Mouse (Mus musculus): ENCODE data around the gene Ano6. TPM values are rescaled to one million over a fixed set of nuclear protein-coding genes. Genes with fewer than 3 reads are reported as not detected.

Ano6 gene
- 10 to 100 TPM; 87.9 to 88.7 TPM for total RNA-seq (2021)
- long read RNA-seq, experiment 1, full-length matches to known transcripts, result 39 of 73 reads
- long read RNA-seq, experiment 1, partial matches to known transcripts, result 17 of 73 reads
- long read RNA-seq, experiment 1, other reads (novel, unspliced or antisense), result 17 of 73 reads
- long read RNA-seq, experiment 2, full-length matches to known transcripts, result 58 of 101 reads
- long read RNA-seq, experiment 2, partial matches to known transcripts, result 30 of 101 reads
- long read RNA-seq, experiment 2, other reads (novel, unspliced or antisense), result 13 of 101 reads

DNA sequence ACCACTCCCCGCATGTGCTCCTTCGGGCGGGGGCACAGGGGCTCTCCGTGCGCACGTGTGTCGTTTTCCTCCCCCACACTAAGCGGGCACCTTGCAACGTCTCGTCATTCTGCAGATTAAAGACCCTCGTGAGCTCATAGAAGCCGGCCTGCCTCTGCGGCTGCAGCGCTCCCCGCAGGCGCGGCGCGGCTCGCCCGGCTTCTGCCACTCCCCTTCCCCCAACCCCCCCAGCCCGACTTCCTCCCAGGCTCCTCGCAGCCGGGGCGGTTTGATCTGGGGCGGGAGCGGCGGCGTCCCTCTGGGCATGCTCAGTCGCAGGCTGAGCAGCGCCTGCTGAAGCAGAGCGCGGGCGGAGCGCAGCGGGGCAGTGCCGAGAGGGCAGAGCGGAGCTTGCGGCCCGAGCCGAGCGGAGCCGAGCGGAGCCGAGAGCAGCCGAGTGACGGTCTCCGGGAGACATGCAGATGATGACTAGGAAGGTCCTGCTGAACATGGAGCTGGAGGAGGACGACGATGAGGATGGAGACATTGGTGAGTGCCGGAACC, at the start of gene Ano6:
Ano6 (plus strand) TSS at position 315 of the 543 bp plus-strand sequence.
- peak; percentile 90 to 94 for DNase-seq (ENCODE audit: low spot score in 2 of 2)

DNA sequence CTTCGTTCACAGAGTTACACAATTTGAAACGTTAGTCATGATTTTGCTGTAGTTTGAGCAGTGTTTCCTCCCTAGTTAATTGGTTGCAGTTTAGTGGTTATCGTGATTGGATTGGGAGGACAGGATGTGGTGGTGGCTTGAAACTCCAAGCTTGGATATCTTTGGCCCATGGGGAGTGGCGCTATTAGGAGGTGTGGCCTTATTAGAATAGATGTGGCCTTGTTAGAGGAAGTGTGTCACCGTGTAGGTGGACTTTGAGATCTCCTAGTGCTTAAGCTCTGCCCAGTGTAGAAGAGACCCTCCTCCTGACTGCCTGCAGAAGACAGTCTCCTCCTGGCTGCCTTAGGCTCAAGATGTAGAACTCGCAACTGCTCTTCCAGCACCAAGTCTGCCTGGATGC, 47.7 kb upstream of the Ano6 start:
- no peak for DNase-seq (ENCODE audit: low spot score in 2 of 2)

DNA sequence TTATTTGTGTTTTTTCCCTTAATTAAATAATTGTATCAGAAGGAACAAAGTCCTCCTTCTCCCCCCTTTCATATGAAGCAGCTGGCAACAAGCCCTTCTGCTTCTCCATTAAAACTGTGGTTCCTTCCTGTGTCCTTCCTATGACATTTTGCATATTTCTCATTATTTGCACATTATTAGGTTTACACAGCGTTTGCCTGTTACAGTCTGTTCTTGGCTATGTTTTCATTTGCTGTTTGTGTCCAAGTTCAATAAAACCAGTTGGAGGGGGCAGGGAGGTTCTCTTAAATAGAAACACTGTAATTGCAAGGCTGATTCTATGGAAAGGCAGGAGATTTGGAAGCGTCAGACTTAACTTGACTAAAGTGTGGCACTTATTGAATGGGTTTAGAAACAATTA, 46.8 kb upstream of the Ano6 start:
- no peak for DNase-seq (ENCODE audit: low spot score in 2 of 2)

DNA sequence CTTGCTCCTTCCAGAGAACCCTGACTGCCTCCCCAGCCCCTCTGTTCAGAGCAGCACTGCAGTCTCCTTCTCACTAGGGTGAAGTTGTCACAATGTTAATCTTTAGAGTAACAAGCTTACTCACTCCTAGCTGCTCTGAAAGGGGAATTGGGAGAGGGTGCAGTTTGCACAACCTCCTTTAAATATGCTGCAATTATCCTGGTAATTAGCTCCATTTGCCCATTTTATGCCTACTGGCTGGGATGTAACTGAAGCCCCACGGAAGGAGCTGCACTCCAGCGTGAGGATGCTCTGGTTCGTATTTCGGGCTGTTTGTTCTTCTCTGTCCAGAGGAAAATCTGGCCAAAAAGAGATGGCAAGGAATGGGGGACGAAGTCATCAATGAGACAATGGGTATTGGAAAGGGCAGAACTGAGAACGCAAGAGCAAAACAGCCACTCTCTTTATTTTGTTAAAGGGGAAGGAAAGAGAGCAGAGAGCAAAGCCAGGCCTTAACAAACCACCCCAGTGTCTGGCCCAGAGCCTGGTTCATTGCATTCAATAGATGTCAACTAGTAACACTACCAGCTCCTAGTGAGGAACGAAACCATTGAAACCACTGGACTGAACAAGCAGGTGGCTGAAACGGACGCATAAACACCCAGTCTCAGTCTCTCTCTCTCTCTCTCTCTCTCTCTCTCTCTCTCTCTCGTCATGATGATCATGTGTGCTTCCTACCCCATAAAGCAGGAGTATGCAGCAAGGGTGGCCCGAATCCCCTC, 45.1 kb upstream of the Ano6 start:
- no peak for DNase-seq (ENCODE audit: low spot score in 2 of 2)

DNA sequence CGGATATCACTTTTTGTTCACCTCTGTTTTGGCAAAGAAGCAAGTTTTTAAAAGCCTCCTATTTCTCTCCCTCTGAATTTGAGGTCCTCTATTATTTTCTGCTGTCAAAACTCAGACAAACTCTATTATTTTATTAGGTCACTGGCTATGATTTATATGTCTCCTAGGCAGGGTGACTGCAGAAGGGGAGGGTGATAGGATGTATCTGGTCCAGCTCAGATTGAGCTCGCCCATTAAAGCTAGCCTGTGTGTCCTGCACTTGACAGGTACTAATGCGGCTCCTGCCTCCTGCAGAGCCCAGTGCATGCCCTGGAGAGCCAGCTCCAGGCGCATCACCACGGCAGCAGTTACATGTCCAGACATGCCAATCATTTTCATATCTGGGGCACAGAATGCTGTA, 44.1 kb upstream of the Ano6 start:
- no peak for DNase-seq (ENCODE audit: low spot score in 2 of 2)

DNA sequence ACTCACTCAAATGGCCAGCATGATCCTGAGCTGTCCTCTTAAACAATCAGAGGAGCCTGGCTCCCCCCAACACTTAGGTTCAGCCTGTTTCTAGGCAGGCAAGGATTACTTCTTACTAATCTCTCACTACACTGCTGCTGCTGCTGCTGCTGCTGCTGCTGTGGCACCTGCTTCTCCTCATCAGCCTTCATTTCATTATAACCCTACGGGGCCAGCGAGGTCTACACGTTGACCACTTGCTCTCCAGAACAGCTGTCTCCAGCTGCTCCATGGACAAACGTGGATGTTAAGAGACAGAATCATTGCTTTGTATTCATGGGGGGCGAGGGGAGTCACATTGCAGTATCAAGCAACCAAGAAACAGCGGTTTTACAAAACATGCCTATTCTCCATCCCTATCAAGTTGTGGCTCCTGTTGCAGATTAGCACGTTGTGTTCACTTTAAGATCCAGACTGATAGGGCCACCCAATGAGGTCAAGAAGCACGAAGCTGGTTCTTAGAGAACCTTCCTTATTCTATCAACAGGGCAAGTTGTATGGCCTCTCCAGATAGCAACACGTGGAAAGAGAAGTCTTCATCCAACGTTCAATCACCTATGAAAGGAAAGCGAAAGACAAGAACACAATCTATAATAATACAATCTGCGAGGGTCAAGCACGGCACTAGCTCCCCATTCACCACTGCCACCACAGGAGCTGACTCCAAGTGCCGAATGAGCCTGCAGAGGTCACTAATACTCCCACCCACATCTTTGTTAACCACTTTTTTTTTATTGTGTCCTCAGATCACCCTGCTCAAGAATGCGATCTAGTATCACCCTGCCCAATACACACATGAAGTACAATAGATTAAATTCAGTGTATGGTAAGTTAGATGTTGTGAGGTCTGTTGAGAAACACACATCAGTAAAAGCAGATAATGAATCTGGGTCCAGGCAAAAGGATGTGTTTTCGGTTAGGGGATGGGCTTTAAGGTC, 43.4 kb upstream of the Ano6 start:
- no peak for DNase-seq (ENCODE audit: low spot score in 2 of 2)

DNA sequence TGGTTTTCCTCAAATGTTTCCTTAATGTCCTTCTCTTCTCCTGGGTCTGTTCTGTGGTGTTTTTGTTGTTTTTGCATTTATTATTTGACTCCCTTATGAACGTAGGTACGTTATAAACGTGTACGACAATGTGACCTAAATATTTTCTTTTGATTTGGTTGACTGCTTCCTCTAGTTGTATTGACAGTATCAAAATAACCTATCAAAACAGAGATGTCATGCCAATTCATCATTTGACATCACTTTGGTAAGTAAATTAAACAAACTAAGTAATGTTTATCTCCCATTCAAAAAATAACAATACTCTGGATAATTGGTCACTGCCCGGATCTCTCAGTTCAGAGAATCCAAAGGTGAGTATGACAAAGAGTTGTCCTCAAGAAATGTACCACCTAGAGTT, 41.4 kb upstream of the Ano6 start:
- no peak for DNase-seq (ENCODE audit: low spot score in 2 of 2)

DNA sequence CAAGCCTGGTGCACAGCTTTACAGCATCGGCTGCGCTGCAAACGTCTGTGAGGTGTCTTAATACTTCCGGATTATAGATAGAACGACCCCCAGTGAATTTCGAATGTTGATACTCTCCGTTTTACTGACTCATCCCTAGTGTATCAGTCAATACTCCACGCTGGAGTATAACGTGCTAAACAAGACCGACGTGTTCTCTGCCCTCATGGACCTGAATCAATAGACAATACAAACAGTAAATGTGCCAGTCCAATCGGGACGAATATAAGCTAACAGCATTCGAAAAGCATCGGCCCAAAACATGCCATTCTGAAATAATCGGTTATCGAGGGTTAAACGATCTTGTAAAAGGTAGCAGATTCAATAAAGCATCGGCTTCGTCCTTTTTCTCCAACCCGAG, 40.6 kb upstream of the Ano6 start:
- no peak for DNase-seq (ENCODE audit: low spot score in 2 of 2)

DNA sequence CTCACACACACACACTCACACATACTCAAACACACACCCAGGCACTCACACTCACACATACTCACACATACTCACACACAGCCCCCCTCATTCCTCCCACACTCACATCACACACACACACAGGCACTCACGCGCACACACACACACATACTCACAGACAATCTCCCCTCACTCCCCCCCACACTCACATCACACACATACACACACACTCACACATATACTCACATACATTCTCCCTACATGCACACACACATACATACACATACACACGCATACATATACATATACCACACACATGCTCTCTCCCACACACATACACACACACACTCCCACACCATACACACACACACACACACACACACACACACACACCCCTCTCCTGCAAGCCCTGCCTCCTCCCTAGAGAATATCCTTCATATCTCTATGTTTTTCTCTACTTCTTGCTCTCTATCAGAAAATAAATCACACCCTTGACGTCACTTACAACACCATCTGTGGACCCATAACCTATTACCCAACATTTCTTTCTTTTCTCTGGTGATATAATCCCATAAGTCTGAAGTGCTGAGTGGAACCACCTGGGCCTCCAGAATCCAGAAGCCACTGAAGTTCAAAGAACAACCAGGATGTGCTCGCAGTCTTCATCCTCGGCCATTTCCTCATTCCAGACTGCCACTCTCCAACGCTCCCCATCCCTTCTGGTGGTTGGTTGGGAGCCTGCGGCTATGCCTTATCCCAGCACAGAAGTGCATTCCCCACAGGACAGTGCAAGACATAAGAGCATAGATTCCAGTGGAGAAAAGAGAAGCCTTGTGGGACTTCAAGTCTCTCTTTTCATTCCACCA, 38.6 kb upstream of the Ano6 start:
- DNase-seq (ENCODE audit: low spot score in 2 of 2), result no peak

DNA sequence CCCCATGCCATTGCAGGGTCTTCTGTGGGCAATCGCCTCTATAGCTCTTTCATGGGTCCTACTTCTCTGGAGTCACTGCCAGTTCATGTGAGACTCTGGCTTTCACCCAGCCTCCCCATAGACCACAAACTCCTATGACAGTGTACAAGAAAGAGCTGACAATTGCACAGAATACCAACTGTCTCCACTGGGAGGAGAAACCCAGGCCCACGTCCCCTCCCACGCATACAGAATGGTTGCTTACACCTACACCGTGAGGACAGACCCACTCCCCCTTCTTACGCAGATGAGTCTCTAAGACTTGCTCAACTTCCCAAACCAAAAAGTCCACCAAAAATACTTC, 38.0 kb upstream of the Ano6 start:
- no peak for DNase-seq (ENCODE audit: low spot score in 2 of 2)

DNA sequence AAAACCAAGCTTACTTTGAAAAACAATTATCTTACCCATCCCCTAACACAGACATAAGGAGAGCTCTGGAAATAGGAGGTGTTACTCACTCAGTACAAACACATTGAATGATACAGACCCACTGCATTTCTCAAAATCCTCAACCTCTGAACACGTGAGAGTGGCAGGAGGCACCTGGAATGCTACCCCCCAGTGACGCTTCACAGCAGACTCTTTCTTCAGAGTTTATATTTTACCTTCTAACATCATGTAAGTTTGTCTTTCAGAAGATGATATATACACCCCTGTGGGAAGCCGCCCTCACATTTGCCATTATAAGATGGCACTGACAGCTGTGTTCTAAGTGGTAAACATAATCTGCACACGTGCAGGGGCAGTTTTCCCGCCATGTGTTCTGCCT, 37.6 kb upstream of the Ano6 start:
- no peak for DNase-seq (ENCODE audit: low spot score in 2 of 2)

DNA sequence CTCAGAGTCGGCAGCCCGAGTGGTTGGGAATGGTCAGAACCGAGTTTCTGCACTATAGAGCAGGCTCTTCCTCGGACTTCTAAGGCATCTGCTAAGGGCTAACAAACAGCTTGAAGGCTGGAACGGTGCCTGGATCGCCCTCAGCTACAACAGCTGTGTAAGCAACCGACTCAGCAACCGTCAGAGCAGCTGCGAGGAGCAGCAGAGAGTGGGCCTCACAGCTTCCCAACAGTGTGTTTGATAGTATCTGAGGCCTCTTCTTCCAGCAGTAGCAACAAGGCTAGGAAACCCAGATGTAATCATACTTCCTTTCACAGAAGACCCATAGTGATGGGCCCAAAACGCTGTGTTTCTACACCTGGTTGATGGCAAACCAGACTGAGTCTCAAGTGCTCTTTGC, 33.5 kb upstream of the Ano6 start:
- DNase-seq (ENCODE audit: low spot score in 2 of 2), result peak; percentile 65 to 87

DNA sequence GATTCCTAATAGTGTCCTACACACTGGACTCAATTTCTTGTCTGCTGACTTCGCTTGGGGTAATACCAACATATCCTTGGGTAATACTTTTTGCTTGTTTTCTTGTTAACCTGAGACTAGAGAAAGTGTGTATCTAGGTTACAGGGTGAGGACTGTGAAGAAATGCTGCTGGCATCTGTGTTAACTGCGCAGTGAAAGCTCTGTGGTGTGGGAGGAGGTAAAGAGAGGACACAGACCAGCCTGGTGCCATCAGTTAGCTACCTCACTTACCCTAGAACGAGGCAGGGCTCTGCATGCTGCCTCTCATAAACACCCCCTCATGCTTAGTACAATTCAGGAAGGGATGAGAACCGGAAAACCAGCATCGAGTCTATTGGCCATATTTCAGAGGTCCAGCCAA, 32.6 kb upstream of the Ano6 start:
- no peak for DNase-seq (ENCODE audit: low spot score in 2 of 2)

DNA sequence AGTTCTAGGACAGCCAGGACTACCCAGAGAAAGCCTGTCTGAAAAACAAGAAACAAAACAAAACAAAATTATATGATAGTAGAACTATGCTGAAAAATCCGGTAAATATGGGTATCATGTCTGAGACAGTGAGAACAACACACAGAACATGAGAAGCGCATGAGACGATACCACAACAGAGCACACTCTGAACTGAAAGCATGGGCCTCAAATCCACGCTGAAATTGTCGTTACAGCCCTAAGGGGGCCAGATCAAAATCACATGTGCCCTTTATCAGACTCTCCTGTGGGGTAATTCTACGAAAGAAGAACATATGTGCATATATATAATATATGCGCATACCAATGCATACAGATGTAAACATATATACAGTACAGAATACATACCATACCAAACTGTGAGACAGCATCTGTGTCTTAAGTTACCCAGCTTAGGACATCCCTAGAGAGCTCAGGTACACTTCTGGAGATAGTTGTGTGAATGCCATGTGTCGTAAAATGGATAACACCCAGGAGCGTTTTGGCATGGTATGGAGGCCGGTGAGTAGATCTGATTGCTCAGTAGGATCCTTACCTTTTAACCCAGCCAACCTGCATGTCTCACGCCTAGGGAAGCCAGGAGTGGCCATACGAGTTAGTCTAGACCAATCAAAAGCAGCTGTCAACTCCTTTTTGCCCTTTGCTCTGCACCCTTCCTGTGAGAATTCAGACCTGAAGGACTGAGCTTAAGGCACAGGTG, 31.8 kb upstream of the Ano6 start:
- DNase-seq (ENCODE audit: low spot score in 2 of 2), result no peak

DNA sequence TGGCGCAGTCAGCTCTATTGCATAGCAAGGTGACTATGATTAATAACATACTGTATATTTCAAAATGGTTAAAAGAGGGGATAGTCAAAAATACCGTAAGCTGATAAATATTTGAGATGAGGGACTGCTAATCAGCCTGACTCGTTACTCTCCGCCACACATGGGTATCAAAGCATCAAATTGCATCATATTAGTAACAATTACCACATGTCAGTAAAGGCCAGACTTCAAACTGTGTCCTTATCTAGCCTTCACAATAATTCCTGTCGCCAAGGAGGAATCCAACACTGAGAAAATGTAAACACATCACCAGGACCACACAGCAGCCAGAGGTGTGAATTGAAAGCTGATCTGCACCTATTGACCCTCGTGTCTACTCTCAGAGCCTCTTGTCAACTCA, 30.8 kb upstream of the Ano6 start:
- DNase-seq (ENCODE audit: low spot score in 2 of 2), result no peak

DNA sequence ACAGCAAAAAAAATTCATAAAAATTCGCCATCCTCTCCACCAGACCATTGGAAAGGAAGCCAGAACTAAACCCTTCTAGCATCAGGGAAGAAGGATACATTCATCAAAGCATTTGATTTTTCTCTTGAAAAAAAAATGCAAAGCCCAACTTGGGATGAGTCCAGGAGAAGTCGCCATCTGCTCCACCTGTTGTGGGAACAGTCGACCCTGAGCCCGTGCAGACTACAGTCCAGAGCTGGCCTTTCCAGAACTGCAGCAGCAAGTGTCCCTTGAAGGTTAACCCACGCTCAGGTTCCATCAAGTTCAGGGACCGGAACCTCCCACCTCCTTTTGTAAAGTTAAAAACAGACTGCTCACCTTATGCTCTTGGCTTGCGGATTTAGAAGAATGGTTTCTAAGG, 29.2 kb upstream of the Ano6 start:
- DNase-seq (ENCODE audit: low spot score in 2 of 2), result no peak

DNA sequence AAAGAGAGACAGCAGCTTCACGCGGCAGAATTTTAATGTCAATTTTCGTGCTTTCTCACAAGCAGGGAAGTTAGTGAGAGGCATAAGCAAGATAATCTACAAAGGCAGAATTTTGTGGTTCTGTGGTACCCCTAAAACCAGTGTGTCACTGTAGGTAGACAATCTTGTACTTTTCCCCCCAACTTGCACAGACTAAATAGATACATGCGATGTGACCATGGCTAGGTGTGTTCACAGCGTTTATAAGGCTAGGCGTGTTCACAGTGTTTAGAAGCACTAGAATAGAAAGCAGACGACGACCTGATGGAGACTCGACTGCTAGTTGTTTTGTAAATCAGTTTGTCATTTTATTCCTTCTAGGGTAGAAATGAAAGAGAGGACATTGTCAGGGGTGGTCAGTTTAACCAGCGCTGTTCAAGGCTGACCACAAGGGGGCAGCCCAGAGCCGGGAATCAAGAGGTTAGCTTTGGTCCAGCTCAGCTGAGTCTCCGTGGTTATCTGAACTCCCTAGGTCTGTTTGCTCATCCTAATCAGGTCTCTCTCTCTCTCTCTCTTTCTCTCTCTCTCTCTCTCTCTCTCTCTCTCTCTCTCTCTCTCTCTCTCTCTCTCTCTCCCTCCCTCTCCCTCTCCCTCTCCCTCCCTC, 27.9 kb upstream of the Ano6 start:
- DNase-seq (ENCODE audit: low spot score in 2 of 2), result peak; percentile 77 to 82

DNA sequence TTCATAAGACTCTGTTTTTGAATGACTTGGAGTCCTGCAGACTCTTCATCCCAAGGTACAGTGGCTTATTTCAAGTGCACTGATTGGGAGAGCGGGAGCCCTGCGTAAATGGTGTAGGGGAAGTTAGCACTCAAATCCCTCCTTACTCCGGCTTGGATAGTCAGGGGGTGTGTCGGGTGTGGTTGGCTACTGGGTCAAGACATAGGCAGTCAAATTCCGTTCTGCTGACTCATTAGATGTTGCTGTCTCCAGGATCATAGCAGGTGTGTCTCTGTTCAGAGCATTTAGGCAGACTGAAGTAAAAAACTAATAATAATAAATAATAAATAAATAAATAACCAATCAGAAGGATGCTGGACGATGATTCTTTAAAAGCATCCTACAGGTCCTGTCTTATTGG, 27.2 kb upstream of the Ano6 start:
- DNase-seq (ENCODE audit: low spot score in 2 of 2), result no peak

DNA sequence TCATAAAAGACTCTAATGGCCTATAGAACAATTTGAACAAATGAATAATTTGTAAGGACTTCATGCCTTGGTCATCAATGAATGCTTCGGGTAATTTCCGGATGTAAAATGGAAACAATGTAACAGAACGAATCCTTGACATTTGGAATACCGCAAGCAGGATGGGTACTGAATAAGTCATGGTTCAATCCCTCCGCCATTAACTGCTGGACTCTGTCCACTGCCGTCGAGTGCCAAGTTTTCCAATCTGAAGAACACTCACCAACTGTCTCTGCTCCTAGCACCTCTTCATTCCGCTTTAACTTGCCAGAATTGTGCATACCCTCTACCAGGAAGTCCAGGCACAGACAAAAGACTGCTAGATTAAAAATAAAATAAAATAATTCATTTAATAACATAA, 25.4 kb upstream of the Ano6 start:
- DNase-seq (ENCODE audit: low spot score in 2 of 2), result no peak

DNA sequence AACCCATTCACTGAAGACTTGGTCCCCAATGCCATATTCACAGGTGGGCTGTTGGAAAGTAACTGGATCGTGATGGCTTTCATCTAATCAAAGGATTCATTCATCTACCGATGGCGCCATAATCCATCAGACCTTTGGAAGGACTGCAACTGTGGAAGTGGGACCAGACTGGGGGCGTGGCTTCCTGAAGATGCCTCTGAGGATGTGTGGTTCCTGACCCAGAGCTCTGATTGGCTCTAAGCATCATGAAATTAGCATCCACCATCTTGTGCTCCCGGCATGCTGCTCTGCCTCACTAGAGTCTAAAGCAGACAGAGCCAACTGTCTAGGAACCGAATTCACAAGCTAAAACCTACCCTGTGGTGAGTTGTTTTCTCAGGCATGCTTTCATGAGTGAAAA, 24.7 kb upstream of the Ano6 start:
- no peak for DNase-seq (ENCODE audit: low spot score in 2 of 2)
